Mouse (Mus musculus): ENCODE data around the gene Vmn1r220. TPM values are rescaled to one million over a fixed set of nuclear protein-coding genes. Genes with fewer than 3 reads are reported as not detected.

Gene Vmn1r220
- not detected in 2 replicates for polyA plus RNA-seq (2012; rRNA removed)

GRCm38 (mm10) chr13:23187875-23188274 lies at the start of gene Vmn1r220:
Gene Vmn1r220, minus strand, starts transcription at chr13:23187975.

GRCm38 (mm10) chr13:23235847-23236246 lies 48.1 kb upstream of the Vmn1r220 start, which contains the start of gene Vmn1r222:
Gene Vmn1r222, minus strand, starts transcription at chr13:23235947.

GRCm38 (mm10) chr13:23213827-23214226 lies 26.1 kb upstream of the Vmn1r220 start, which contains the start of gene Vmn1r221:
Gene Vmn1r221, plus strand, starts transcription at chr13:23214127.

GRCm38 (mm10) chr13:23159012-23159411 lies 28.8 kb downstream of the Vmn1r220 start, which contains the start of gene Vmn1r219:
Gene Vmn1r219, plus strand, starts transcription at chr13:23159312.

GRCm38 (mm10) chr13:23133099-23133498 lies 54.7 kb downstream of the Vmn1r220 start, which contains the start of gene Vmn1r218:
Gene Vmn1r218, plus strand, starts transcription at chr13:23133155.

Other genes starting within 250 kb of the Vmn1r220 start
- gene Vmn1r213, start 180.3 kb downstream of the Vmn1r220 start, polyA plus RNA-seq (2012; rRNA removed): not detected in 2 replicates
- not detected in 2 replicates for gene Vmn1r214, start 157.6 kb downstream of the Vmn1r220 start, polyA plus RNA-seq (2012; rRNA removed)
- gene Vmn1r215, start 120.0 kb downstream of the Vmn1r220 start, polyA plus RNA-seq (2012; rRNA removed): not detected in 2 replicates
- not detected in 2 replicates for gene Vmn1r217, start 69.7 kb downstream of the Vmn1r220 start, polyA plus RNA-seq (2012; rRNA removed)
- not detected in 2 replicates for gene Vmn1r218, start 54.8 kb downstream of the Vmn1r220 start, polyA plus RNA-seq (2012; rRNA removed)
- not detected in 2 replicates for gene Vmn1r219, start 28.7 kb downstream of the Vmn1r220 start, polyA plus RNA-seq (2012; rRNA removed)
- gene Vmn1r221, start 26.2 kb upstream of the Vmn1r220 start, polyA plus RNA-seq (2012; rRNA removed): not detected in 2 replicates
- not detected in 2 replicates for gene Vmn1r222, start 48.0 kb upstream of the Vmn1r220 start, polyA plus RNA-seq (2012; rRNA removed)
- gene Vmn1r223, start 59.2 kb upstream of the Vmn1r220 start, polyA plus RNA-seq (2012; rRNA removed): not detected in 2 replicates
- 6.0 and 6.7 TPM in 2 replicates for gene Zfp322a, start 181.2 kb upstream of the Vmn1r220 start, polyA plus RNA-seq (2012; rRNA removed)
- gene Abt1, start 235.9 kb upstream of the Vmn1r220 start, polyA plus RNA-seq (2012; rRNA removed): 3.8 and 4.4 TPM in 2 replicates